Mouse (Mus musculus): ENCODE results near the gene Tef.

- TF ChIP-seq CTCF (IDR thresholded peaks at IDR 0.05; ENCODE audit: control insufficient read depth, insufficient read depth, low read length) (no peak), POLR2A (IDR thresholded peaks at IDR 0.05; ENCODE audit: borderline replicate concordance, control insufficient read depth, low read depth, low read length) (peak; percentile 48; the same call in 1 of the 2 replicates)
Observed at GRCm38 (mm10) chr15:81836124-81836821, 34.1 kb downstream of the Tef start.

Measured in bone marrow, adult 2 months (tissue).